Mouse (Mus musculus): ENCODE measurements around the gene Nhp2. TPM values are rescaled to one million over a fixed set of nuclear protein-coding genes. Genes with fewer than 3 reads are reported as not detected.
A peak's percentile ranks its signal among the peaks of the same experiment; 100 is the strongest.

The Nhp2 gene
- total and polyA plus RNA-seq, 3 experiments, result 649 to 6,489 (median 739) TPM

DNA sequence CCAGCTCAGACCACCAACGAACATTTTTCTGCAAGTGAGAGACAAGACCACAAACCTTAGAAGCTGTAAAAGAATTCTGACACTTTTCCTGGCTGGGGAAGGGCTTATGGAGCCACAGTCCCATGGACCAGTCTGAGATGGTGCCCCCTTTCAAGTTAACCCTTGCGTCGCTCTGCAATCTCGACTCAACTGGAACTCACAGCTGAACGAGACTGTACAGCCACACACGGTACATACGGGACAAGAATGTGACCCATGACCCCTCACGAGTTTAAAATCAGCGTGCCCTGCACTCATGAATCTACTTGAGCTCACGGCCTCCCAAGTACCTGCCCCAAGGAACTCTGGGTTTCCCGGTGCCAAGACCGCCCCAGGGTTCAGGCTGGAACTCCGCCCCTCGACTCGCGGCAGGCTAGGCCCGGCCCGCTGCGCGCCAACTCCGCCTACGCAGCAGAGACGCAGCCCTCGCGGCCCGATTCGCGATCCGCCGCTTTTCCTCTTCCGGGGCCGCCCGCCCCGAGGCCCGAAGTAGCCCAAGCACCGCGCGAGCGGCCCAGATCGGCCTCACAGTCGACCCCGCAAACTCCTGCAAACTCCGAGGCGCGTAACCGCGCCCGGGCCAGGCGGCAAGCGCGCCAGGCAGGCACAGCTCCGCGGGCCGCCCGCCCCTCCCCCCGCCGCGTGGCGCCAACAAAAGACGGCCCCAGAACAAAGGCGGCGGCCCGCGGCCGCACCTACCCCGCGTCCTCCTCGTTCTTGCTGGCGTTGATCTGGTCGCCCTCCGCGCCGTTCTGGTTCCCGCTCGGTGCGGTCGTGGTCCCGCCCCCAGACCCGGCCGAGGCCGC lies 13.7 kb upstream of the Nhp2 start (continued):
- no peak for TF ChIP-seq ZNF384 (IDR thresholded peaks at IDR 0.05; ENCODE audit: low read depth, low read length)
- TF ChIP-seq JUND (IDR thresholded peaks at IDR 0.05; ENCODE audit: low read depth, low read length), result no peak
- TF ChIP-seq MXI1 (IDR thresholded peaks at IDR 0.05; ENCODE audit: low read depth, low read length), result peak; percentile 81
- TF ChIP-seq ETS1 (IDR thresholded peaks at IDR 0.05; ENCODE audit: low read depth, low read length), result no peak; the same call in 1 of the 2 replicates
- TF ChIP-seq SIN3A (IDR thresholded peaks at IDR 0.05; ENCODE audit: low read length), result peak; percentile 73
- TF ChIP-seq POLR2AphosphoS2 (IDR thresholded peaks at IDR 0.05; ENCODE audit: low read length), result 0 out of 2 replicates have a peak, but pooled peaks have one; percentile 56
- TF ChIP-seq MAFK (IDR thresholded peaks at IDR 0.05; ENCODE audit: borderline replicate concordance, low read depth, low read length), result no peak
- TF ChIP-seq ELF1 (IDR thresholded peaks at IDR 0.05; ENCODE audit: low read depth, low read length), result peak; percentile 61
- no peak for TF ChIP-seq ZC3H11A (IDR thresholded peaks at IDR 0.05; ENCODE audit: low read depth, low read length)
- peak; percentile 96 for TF ChIP-seq CHD1 (IDR thresholded peaks at IDR 0.05; ENCODE audit: low read depth, low read length)
- peak; percentile 18; the same call in 1 of the 2 replicates for TF ChIP-seq ZMIZ1 (IDR thresholded peaks at IDR 0.05; ENCODE audit: low read depth, low read length)

DNA sequence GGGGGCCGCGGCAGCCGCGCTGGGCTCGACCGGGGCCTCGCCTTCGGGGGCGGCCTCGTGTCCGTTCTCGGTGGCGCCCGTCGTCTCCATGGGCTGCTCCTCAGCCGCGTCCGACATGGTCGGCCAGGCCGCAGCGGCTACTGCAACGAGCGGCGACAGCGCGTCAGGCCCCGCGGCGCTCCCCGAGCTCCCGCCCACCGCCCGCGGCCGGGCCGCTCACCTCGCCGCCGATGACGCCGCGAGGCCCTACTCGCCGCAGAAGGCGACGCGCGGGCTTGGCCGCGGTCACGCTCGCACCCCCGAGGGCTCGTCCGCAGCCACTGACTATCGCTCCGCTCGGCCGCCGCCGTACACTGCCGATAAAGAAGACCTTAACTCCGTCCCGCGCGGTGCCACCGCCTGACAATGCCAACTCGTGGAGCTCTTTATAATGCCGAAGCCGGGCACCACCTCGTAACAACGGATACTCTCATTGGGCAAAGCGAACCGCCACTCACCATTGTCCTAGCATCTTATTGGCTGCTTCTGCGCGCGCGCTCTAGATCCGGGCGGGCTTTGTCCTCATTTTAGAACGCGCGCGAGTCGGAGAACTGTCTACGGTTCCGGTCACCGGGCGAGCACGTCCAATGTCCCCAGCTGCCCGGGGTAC lies 13.0 kb upstream of the Nhp2 start, which contains the start of gene Hnrnpab:
Gene Hnrnpab (minus strand): TSS at position 401 of the 649 bp plus-strand sequence.
- peak; percentile 99 for DNase-seq (ENCODE audit: low read depth, low spot score)
- Histone ChIP-seq H3K27ac (ENCODE audit: control insufficient read depth, low read depth, low read length) (peak within 1 kb of the TSS; percentile 87), H3K9ac (ENCODE audit: control insufficient read depth, low read depth, low read length, poor library complexity, severe bottlenecking) (peak within 1 kb of the TSS; percentile 94), H3K4me1 (ENCODE audit: control insufficient read depth in 1 of 2, insufficient read depth in 2 of 2, low read length in 2 of 2) (peaks cover 5 to 34% of the 10 kb centered on the region in 2 experiments), H3K27me3 (ENCODE audit: control insufficient read depth in 1 of 2, insufficient read depth in 2 of 2, low read length in 2 of 2) (no peaks in the 10 kb centered on the region), H3K36me3 (ENCODE audit: control insufficient read depth in 1 of 2, insufficient read depth in 2 of 2, low read length in 2 of 2) (peaks cover 27 to 57% of the 10 kb centered on the region in 2 experiments), H3K9me3 (replicated peaks; ENCODE audit: insufficient read depth, low read length) (no peaks in the 10 kb centered on the region), H3K79me2 (ENCODE audit: control insufficient read depth, insufficient read depth, low read length, poor library complexity) (peaks cover 49% of the 10 kb centered on the region), H3K4me3 (ENCODE audit: control insufficient read depth in 1 of 2, insufficient read depth in 1 of 2, low read depth in 2 of 2, low read length in 2 of 2) (peak within 1 kb of the TSS; percentile 77 to 88)
- no peak for TF ChIP-seq ELF1 (IDR thresholded peaks at IDR 0.05; ENCODE audit: low read depth, low read length)
- no peak for TF ChIP-seq ZKSCAN1 (IDR thresholded peaks at IDR 0.05; ENCODE audit: low read depth, low read length)
- peak; percentile 92 for TF ChIP-seq MAX (IDR thresholded peaks at IDR 0.05; ENCODE audit: low read length)
- peak; percentile 100 for TF ChIP-seq POLR2A (IDR thresholded peaks at IDR 0.05; ENCODE audit: control insufficient read depth in 1 of 2, insufficient read depth in 1 of 2, low read depth in 1 of 2, low read length in 2 of 2, poor library complexity in 1 of 2)
- peak; percentile 84; the same call in 1 of the 2 replicates for TF ChIP-seq TCF12 (IDR thresholded peaks at IDR 0.05; ENCODE audit: low read depth, low read length)
- TF ChIP-seq MYC (IDR thresholded peaks at IDR 0.05; ENCODE audit: low read depth, low read length), result peak; percentile 97
- TF ChIP-seq BHLHE40 (IDR thresholded peaks at IDR 0.05; ENCODE audit: borderline replicate concordance, low read depth, low read length), result no peak
- peak; percentile 100 for TF ChIP-seq NELFE (IDR thresholded peaks at IDR 0.05; ENCODE audit: low read depth, low read length)
- TF ChIP-seq CTCF (IDR thresholded peaks at IDR 0.05 in 2 of 3, conservative IDR thresholded peaks at IDR 0.05 in 1 of 3; ENCODE audit: control insufficient read depth in 1 of 3, insufficient read depth in 1 of 3, low read depth in 2 of 3, low read length in 3 of 3, poor library complexity in 1 of 3, severe bottlenecking in 1 of 3), result 0 out of 6 replicates have a peak, but pooled peaks of 1 of the 3 experiments have one; percentile 16
- 0 out of 2 replicates have a peak, but pooled peaks have one; percentile 54 for TF ChIP-seq ETS1 (IDR thresholded peaks at IDR 0.05; ENCODE audit: low read depth, low read length)
- TF ChIP-seq USF1 (IDR thresholded peaks at IDR 0.05; ENCODE audit: low read depth, low read length), result no peak; the same call in 1 of the 2 replicates
- TF ChIP-seq CHD1 (IDR thresholded peaks at IDR 0.05; ENCODE audit: low read depth, low read length), result peak; percentile 48; the same call in 1 of the 2 replicates
- no peak; the same call in 1 of the 2 replicates for TF ChIP-seq KAT2A (conservative IDR thresholded peaks at IDR 0.05; ENCODE audit: low read depth, low read length)
- TF ChIP-seq EP300 (IDR thresholded peaks at IDR 0.05; ENCODE audit: low read depth in 1 of 2, low read length in 2 of 2), result peak in 1 of 2 experiments; percentile 26; a peak in 1 of 4 replicates
- TF ChIP-seq GATA1 (IDR thresholded peaks at IDR 0.05; ENCODE audit: low read depth, low read length), result no peak; the same call in 1 of the 2 replicates
- TF ChIP-seq USF2 (IDR thresholded peaks at IDR 0.05; ENCODE audit: borderline replicate concordance in 1 of 2, insufficient read depth in 1 of 2, low read depth in 1 of 2, low read length in 2 of 2), result no peak
- peak; percentile 47; the same call in 1 of the 2 replicates for TF ChIP-seq MAZ (IDR thresholded peaks at IDR 0.05; ENCODE audit: low read depth, low read length)
- TF ChIP-seq POLR2AphosphoS5 (IDR thresholded peaks at IDR 0.05; ENCODE audit: borderline replicate concordance, low read depth, low read length), result peak; percentile 97
- TF ChIP-seq ZC3H11A (IDR thresholded peaks at IDR 0.05; ENCODE audit: low read depth, low read length), result no peak
- TF ChIP-seq ZMIZ1 (IDR thresholded peaks at IDR 0.05; ENCODE audit: low read depth, low read length), result peak; percentile 100
- TF ChIP-seq POLR2AphosphoS2 (IDR thresholded peaks at IDR 0.05; ENCODE audit: low read length), result peak; percentile 99
- TF ChIP-seq MEF2A (IDR thresholded peaks at IDR 0.05; ENCODE audit: extremely low read depth, insufficient replicate concordance, low read depth, low read length, poor library complexity, severe bottlenecking), result no peak
- no peak for TF ChIP-seq ZNF384 (IDR thresholded peaks at IDR 0.05; ENCODE audit: low read depth, low read length)
- no peak for TF ChIP-seq MAFK (IDR thresholded peaks at IDR 0.05; ENCODE audit: borderline replicate concordance, low read depth, low read length)
- peak; percentile 65; the same call in 1 of the 2 replicates for TF ChIP-seq CHD2 (IDR thresholded peaks at IDR 0.05; ENCODE audit: low read length)
- TF ChIP-seq RCOR1 (IDR thresholded peaks at IDR 0.05; ENCODE audit: low read depth, low read length), result peak; percentile 32; the same call in 1 of the 2 replicates

Measured in MEL (cell line).